Mouse (Mus musculus) intestine, embryonic 14.5 days (tissue): ENCODE data around the gene Prrt4. TPM values are rescaled to one million over a fixed set of nuclear protein-coding genes. Genes with fewer than 3 reads are reported as not detected.
A peak's percentile ranks its signal among the peaks of the same experiment; 100 is the strongest.
"Not testable (repeated sequence)": the region's sequence is repeated elsewhere in the genome, so short reads cannot be mapped to it uniquely, and the experiment has no call there.

Source experiments
- ATAC-seq: fragments of 200-750 bp; cut with Nextera tagmentation; replicated peaks from 2 replicates; pipeline ENCODE4 v1.8.0; 2017; ENCODE audit warnings: low read depth, moderate number of reproducible peaks, moderate TSS enrichment, moderate library complexity; ENCODE audit not compliant: low FRiP score, low TSS enrichment
- DNase-seq: peaks from one replicate; pipeline ENCODE4 v3.0.0-alpha.2; 2018; ENCODE audit warnings: low spot score
- H3K27ac ChIP-seq: fragments of 300-500 bp; sonication (generic); 2 replicates; pipeline ENCODE4 v1.5.1; 2014; ENCODE audit warnings: low read depth, mild to moderate bottlenecking, control low read depth
- H3K27me3 ChIP-seq: fragments of 300-500 bp; sonication (generic); replicated peaks from 2 replicates; pipeline ENCODE4 v1.6.1; 2014; ENCODE audit warnings: low read length, control low read depth; ENCODE audit not compliant: control insufficient read depth, insufficient read depth
- H3K36me3 ChIP-seq: fragments of 300-500 bp; sonication (generic); 2 replicates; pipeline ENCODE4 v1.6.1; 2014; ENCODE audit warnings: low read length, control low read depth; ENCODE audit not compliant: control insufficient read depth, insufficient read depth
- H3K4me1 ChIP-seq: fragments of 300-500 bp; sonication (generic); replicated peaks from 2 replicates; pipeline ENCODE4 v1.6.1; 2014; ENCODE audit warnings: low read length, control low read depth, mixed read lengths; ENCODE audit not compliant: control insufficient read depth, insufficient read depth
- H3K4me2 ChIP-seq: fragments of 300-500 bp; sonication (generic); 2 replicates; pipeline ENCODE4 v1.6.1; 2014; ENCODE audit warnings: low read length
- H3K4me3 ChIP-seq: fragments of 300-500 bp; sonication (generic); 2 replicates; pipeline ENCODE4 v1.5.1; 2014; ENCODE audit warnings: low read depth, low read length, control low read depth, mixed read lengths
- H3K9ac ChIP-seq: fragments of 300-500 bp; sonication (generic); 2 replicates; pipeline ENCODE4 v1.6.1; 2014; ENCODE audit warnings: mild to moderate bottlenecking, low read length
- H3K9me3 ChIP-seq: fragments of 300-500 bp; sonication (generic); 2 replicates; pipeline ENCODE4 v1.6.1; 2016; ENCODE audit warnings: low read length, control low read depth; ENCODE audit not compliant: control insufficient read depth
- WGBS: fragments of 180-500 bp; shearing (Covaris S2); extraction: QIAGEN DNeasy Blood & Tissue Kit; methylation state at CpG from one replicate; pipeline ENCODE4 v1.1.7; 2014; 5-methylcytosine and 5-hydroxymethylcytosine counted together
- polyA plus RNA-seq: library from polyadenylated mRNA; unstranded; fragments of >200 nt; fragmentation: Nextera tagmentation; extraction: Ambion mirVana; gene quantifications from 2 replicates; pipeline ENCODE4 v1.2.1, GENCODE M21; 2014

The Prrt4 gene
- polyA plus RNA-seq: 0.52 and 0.78 TPM in 2 replicates

DNA sequence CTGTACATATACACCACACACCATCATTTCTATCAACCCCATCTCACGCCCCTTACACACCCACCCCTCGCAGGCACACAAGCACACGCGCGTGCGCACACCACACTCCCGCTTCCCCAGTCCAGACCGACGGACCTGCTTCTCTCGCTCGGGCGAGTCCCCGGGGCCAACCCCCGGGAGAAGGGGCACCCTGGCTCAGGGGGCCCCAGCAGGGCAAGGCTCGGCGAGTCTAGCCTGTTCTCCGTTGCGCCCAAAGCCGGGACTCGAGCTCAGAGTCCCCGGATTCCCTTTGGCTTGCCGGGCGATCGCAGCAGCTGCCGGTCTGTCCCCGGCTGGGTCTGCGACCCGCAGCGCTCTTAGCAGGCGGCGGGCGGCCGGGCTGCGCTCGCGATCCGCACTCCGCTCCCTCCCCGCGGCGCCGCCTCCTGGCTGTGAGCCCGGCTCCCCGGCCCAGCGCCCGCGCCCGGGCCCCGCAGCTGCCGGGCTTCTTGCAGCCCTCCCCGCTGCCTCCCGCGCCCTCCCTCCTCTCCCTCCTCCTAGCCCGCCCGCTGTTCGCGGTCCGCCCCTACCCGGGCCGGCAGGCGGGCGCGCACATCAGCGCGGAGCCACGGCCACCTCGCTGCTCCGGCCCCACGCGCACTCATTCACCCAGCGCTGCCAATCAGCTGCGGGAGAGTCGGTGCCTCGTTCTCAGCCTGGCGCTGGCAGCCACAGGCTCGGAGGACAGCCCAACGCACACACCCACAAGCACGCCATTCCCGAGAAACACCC, at the start of gene Prrt4:
TSS of gene Prrt4 (minus strand) at position 697 of the 771 bp plus-strand sequence.
- ATAC-seq (peak; percentile 77), DNase-seq (peak; percentile 78)
- peaks cover 10% of the 10 kb centered on the region; the same call in 1 of the 2 replicates for H3K27me3 ChIP-seq
- H3K4me3 ChIP-seq: peak within 1 kb of the TSS; percentile 58
- H3K4me2 ChIP-seq: peak within 1 kb of the TSS; percentile 96
- H3K9ac ChIP-seq: peak within 1 kb of the TSS; percentile 54
- no peaks in the 10 kb centered on the region for H3K9me3 ChIP-seq
- no peaks in the 10 kb centered on the region; the same call in 1 of the 2 replicates for H3K4me1 ChIP-seq
- WGBS: under 1% methylated on average over 72 of the region's 79 CpGs
- no peaks in the 10 kb centered on the region for H3K36me3 ChIP-seq
- no peak within 1 kb of the TSS; the same call in 1 of the 2 replicates for H3K27ac ChIP-seq

DNA sequence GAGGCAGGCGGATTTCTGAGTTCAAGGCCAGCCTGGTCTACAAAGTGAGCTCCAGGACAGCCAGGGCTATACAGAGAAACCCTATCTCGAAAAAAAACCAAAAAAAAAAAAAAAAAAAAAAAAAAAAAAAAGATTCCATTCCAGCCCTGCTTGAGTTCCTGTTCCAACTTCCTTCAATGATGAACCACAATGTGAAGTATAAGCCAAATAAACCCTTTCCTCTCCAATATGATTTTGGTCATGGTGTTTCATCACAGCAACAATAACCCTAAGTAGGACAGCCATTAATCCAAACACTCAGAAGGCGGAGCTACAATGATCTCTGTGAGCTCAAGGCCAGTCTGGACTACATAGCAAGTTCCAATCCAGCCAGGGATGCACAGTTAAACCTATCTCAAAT, 38.3 kb upstream of the Prrt4 start:
- Histone ChIP-seq H3K27me3 (peaks cover 15% of the 10 kb centered on the region), H3K4me1 (peaks cover 21% of the 10 kb centered on the region)
- not testable (repeated sequence) for DNase-seq, H3K9me3 ChIP-seq, H3K4me3 ChIP-seq, H3K4me2 ChIP-seq, H3K9ac ChIP-seq, ATAC-seq, H3K27ac ChIP-seq, H3K36me3 ChIP-seq
- 61% methylated on average over 2 of the region's 3 CpGs for WGBS

DNA sequence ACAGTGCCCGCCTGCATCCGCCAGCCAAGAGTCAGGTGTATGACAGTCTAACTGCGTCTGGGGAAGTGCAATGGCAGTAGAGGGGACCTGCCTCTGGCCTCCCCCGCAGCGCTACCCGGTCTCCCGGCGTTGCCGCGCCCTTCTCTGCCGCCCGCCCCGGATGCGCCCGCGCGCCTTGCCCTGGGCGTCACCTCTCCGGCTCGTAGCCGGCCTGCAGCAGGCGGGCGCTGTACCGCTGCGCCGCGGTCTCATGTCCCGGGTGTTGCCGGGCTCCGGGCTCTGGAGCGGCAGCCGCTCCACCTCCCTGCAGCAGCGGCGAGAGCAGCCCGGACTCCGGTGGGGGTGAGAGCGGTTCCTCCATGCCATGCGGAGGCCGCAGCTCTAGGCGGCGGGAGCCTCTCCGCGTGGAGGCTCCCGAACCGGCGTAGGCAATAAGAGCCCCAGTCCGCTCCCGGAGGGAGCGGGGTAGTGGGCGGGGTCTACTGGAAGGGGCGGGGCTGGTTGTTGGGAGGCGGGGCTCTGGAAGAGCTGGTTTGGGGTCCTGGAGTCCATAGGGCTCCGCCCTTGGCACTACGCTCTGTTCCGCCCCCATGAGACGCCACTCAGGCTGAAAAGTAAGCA, 36.6 kb upstream of the Prrt4 start, which contains the start of gene Impdh1:
TSS of gene Impdh1 (minus strand) at position 484 of the 621 bp plus-strand sequence.
- peak; percentile 80 for ATAC-seq
- peaks cover 15% of the 10 kb centered on the region for H3K27me3 ChIP-seq
- no peaks in the 10 kb centered on the region for H3K36me3 ChIP-seq
- H3K9ac ChIP-seq: peak within 1 kb of the TSS; percentile 51
- H3K9me3 ChIP-seq: no peaks in the 10 kb centered on the region
- H3K27ac ChIP-seq: no peak within 1 kb of the TSS
- peak within 1 kb of the TSS; percentile 99 for H3K4me2 ChIP-seq
- WGBS: under 1% methylated on average over 56 of the region's 56 CpGs
- peak within 1 kb of the TSS; percentile 61 for H3K4me3 ChIP-seq
- peak; percentile 94 for DNase-seq
- H3K4me1 ChIP-seq: peaks cover 31% of the 10 kb centered on the region

DNA sequence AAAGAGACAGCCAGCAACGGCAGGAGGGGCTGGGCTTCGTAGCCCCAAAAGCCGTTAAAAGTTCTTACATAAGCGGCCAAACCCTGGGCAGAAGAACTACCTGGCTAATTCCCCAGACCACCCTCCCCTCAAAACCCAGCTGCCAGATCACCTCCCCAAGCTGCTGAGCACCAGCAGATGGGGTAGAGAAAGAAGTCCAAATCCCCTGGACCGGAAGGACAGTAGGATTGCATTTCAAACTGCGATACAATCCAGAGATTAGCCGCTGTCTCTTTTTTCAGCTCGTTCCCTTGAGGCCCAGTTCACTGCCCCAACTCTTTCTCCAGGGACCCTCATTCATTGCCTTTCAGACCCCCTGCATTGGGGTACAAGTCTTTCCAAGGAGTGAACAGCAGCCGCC, 35.8 kb upstream of the Prrt4 start:
- DNase-seq: no peak
- Histone ChIP-seq H3K36me3 (no peaks in the 10 kb centered on the region), H3K9me3 (no peaks in the 10 kb centered on the region), H3K9ac (peak overlapping the region; percentile 51), H3K27me3 (peaks cover 15% of the 10 kb centered on the region), H3K27ac (no peak overlapping the region), H3K4me2 (peak overlapping the region; percentile 99), H3K4me1 (peaks cover 33% of the 10 kb centered on the region), H3K4me3 (peak overlapping the region; percentile 61)
- WGBS: 16% methylated on average over 9 of the region's 9 CpGs
- ATAC-seq: no peak

DNA sequence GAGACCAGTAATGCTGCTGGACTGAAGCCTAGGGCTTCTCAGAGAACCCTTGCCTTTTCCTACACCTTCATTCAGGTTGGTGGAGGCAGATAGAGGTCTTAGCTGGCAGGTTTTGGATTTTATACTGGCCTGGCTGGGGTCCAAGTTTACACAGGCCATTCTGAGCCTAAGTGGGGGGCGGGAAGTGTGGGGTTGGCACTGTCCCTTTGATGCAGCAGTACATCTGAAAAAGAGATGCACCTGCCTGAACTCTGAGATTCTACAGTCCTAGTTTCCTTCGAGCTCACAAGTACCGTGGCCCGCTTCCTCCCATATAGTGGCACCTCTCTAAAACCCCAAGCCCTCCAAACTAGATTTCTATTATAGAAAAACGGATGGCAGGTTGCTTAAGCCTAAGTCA, 35.4 kb upstream of the Prrt4 start:
- WGBS: 40% methylated on average over 5 of the region's 5 CpGs
- H3K4me1 ChIP-seq: peaks cover 33% of the 10 kb centered on the region
- no peak overlapping the region; the same call in 1 of the 2 replicates for H3K9ac ChIP-seq
- H3K4me2 ChIP-seq: peak overlapping the region; percentile 99
- DNase-seq (no peak), ATAC-seq (no peak)
- H3K9me3 ChIP-seq: no peaks in the 10 kb centered on the region
- peaks cover 15% of the 10 kb centered on the region for H3K27me3 ChIP-seq
- no peak overlapping the region for H3K4me3 ChIP-seq
- no peaks in the 10 kb centered on the region for H3K36me3 ChIP-seq
- H3K27ac ChIP-seq: no peak overlapping the region

DNA sequence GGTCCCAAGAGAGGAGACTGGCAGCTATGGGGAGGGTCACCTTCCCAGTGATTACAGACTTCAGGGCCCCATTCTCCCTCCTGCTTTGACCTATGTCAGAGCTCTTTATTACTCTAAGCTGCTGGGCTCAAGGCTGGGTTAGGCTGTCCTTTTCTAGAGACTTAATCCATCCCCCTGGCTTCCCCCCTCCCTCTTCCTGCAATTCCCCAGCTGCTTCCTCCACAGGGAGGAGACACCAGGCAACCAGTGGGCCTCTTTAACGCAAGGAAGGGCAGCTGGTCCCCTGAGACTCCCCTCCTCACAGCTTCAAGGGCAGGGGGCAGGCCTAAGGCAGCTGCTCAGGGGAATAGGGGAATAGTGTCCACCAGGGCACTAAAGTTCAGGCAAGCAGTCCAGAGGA, 34.9 kb upstream of the Prrt4 start:
- Histone ChIP-seq H3K4me1 (peaks cover 33% of the 10 kb centered on the region), H3K4me3 (no peak overlapping the region), H3K9ac (no peak overlapping the region), H3K27ac (no peak overlapping the region), H3K27me3 (peaks cover 15% of the 10 kb centered on the region), H3K9me3 (no peaks in the 10 kb centered on the region), H3K4me2 (no peak overlapping the region), H3K36me3 (no peaks in the 10 kb centered on the region)
- DNase-seq: no peak
- no peak for ATAC-seq
- 5% methylated on average over 1 of the region's 1 CpGs for WGBS

DNA sequence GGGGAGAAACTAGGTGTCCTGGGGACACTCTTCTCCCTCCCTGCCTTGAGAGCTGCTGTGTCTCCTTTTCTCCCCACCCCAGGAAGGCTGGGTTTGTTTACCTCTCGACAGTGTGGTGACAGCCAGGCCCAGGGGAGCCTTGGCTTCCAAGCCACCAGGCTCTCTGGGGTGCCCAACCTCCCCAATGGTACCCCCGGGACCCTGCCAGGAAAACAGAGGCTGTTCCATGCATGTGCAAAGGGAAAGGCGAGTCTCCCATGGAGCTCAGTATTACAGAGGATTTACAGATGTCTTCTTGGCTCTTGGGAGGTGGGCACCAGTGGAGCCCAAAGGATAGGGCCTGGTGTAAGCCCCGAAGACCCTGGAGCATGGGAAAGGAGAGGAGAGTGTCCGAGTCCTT, 34.1 kb upstream of the Prrt4 start:
- ATAC-seq (no peak), DNase-seq (no peak)
- no peak overlapping the region for H3K4me3 ChIP-seq
- 68% methylated on average over 5 of the region's 5 CpGs for WGBS
- no peaks in the 10 kb centered on the region for H3K9me3 ChIP-seq
- no peak overlapping the region for H3K9ac ChIP-seq
- peaks cover 33% of the 10 kb centered on the region for H3K4me1 ChIP-seq
- H3K27ac ChIP-seq: no peak overlapping the region
- H3K27me3 ChIP-seq: peaks cover 15% of the 10 kb centered on the region
- H3K4me2 ChIP-seq: no peak overlapping the region
- H3K36me3 ChIP-seq: no peaks in the 10 kb centered on the region

DNA sequence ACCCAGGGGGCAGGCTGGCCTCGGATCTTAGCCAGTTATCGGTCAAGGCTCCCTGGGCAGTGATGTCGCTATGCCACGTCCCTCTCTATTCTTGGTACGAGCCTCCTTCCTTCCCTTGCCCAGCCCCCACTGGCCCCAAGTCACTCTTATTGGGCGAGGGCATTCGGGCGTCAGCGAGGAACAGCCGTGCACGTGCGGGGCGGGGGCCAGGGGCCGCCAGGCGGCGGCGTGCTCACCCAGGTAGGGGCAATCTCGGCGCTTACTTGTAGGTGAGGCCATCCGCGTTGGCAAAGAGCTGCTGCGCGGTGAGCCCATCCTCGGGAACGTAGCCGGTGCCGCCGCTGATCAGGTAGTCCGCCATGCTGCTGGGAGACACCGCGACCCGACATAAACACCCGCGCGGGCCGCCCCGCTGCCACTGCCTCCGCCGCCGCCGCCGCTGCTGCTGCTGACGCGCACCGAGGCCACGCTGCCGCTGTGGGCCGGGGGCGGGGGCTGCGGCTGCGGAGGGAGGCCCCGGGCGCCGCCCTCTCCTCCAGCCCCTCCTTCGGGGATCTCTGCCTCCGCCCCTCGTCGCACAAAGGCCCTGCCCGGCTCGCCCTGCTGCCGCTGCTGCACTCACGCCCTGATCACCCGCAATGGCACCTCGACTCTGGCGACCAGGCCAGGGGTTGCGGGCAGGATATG, 32.6 kb upstream of the Prrt4 start:
- Histone ChIP-seq H3K27me3 (peaks cover 15% of the 10 kb centered on the region), H3K9me3 (no peaks in the 10 kb centered on the region), H3K36me3 (peaks cover 4% of the 10 kb centered on the region; the same call in 1 of the 2 replicates), H3K4me3 (peak overlapping the region; percentile 67), H3K4me1 (peaks cover 33% of the 10 kb centered on the region), H3K27ac (peak overlapping the region; percentile 64; the same call in 1 of the 2 replicates), H3K9ac (peak overlapping the region; percentile 66), H3K4me2 (peak overlapping the region; percentile 75)
- ATAC-seq (peak; percentile 78), DNase-seq (peak; percentile 87)
- WGBS: under 1% methylated on average over 46 of the region's 66 CpGs
